Comparison of ENCODE assay signal across 8 mouse cellular contexts in the genomic region with DNA sequence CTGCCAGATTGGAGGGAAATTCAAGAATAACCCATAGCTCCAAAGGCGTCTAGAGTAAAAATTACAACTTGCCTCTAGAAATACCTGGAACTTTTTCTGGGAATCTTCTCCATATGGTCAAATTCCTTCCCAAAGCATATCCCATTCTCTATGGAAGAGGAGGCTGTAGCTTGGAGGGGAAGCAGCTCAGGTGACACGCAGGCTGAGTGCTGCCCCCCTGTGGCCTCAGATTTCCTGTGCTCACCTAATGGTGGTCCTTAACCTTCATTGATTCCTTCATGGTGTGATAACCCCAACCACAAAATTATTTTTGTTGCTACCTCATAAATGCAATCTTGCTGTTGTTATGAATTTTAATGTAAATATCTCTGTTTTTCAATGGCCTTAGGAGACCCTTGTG. TPM values are rescaled to one million over a fixed set of nuclear protein-coding genes. Genes with fewer than 3 reads are reported as not detected.
DNase-seq lines count a peak whose midpoint lies in the region; ATAC-seq and TF ChIP-seq lines count a peak whose summit lies in the region.

No protein-coding gene starts in this region.

- WGBS in neural tube, embryonic 11.5 days: 27% methylated on average over 2 of the region's 2 CpGs
- WGBS in limb, embryonic 14.5 days: 36% methylated on average over 2 of the region's 2 CpGs

- no peak for DNase-seq in frontal cortex, postnatal 25 days (ENCODE audit: low spot score in 2 of 2)
- DNase-seq in neural tube, embryonic 11.5 days (ENCODE audit: low spot score): peak; percentile 43
- no peak for DNase-seq in neural tube, embryonic 10.5 days (ENCODE audit: extremely low spot score, low spot score)
- peak; percentile 46 for DNase-seq in brain, embryonic 14.5 days (ENCODE audit: low read depth)
- peak; percentile 34 for DNase-seq in limb, embryonic 14.5 days (ENCODE audit: low spot score)
- no peak for DNase-seq in ovary, adult 18-20 months (ENCODE audit: low spot score)
- DNase-seq in frontal cortex, postnatal 10 days (ENCODE audit: low spot score in 2 of 2): no peak

- peak; percentile 66 for TF ChIP-seq CTCF in brain, embryonic 14.5 days (IDR thresholded peaks at IDR 0.05; ENCODE audit: borderline replicate concordance, extremely low read depth, insufficient read depth, insufficient read length)

- H3K4me2 ChIP-seq in neural tube, embryonic 11.5 days (ENCODE audit: low read depth): no peak overlapping the region
- H3K4me2 ChIP-seq in limb, embryonic 14.5 days (replicated peaks; ENCODE audit: low read depth, low read length, severe bottlenecking): no peak overlapping the region

- no peaks in the 10 kb centered on the region for H3K4me1 ChIP-seq in neural tube, embryonic 11.5 days (ENCODE audit: control insufficient read depth, insufficient read depth, low read length)
- H3K4me1 ChIP-seq in limb, embryonic 14.5 days (ENCODE audit: control insufficient read depth, insufficient read depth, low read length): no peaks in the 10 kb centered on the region

- H3K36me3 ChIP-seq in neural tube, embryonic 11.5 days (ENCODE audit: control insufficient read depth, insufficient read depth, low read length): no peaks in the 10 kb centered on the region
- no peaks in the 10 kb centered on the region for H3K36me3 ChIP-seq in limb, embryonic 14.5 days (ENCODE audit: control insufficient read depth, insufficient read depth, low read length)

- no peak overlapping the region for H3K27ac ChIP-seq in neural tube, embryonic 11.5 days (ENCODE audit: low read depth, low read length)
- H3K27ac ChIP-seq in limb, embryonic 14.5 days (replicated peaks; ENCODE audit: low read depth, low read length): no peak overlapping the region

- H3K9me3 ChIP-seq in neural tube, embryonic 11.5 days (ENCODE audit: control insufficient read depth, low read length): no peaks in the 10 kb centered on the region
- no peaks in the 10 kb centered on the region for H3K9me3 ChIP-seq in limb, embryonic 14.5 days (ENCODE audit: control insufficient read depth, low read length)

- H3K9ac ChIP-seq in neural tube, embryonic 11.5 days (ENCODE audit: low read length): no peak overlapping the region
- H3K9ac ChIP-seq in limb, embryonic 14.5 days (ENCODE audit: low read depth, low read length, severe bottlenecking): no peak overlapping the region

- TF ChIP-seq POLR2A in brain, embryonic 14.5 days (IDR thresholded peaks at IDR 0.05; ENCODE audit: borderline replicate concordance, extremely low read depth, insufficient read depth, insufficient read length, poor library complexity, severe bottlenecking): no peak
- no peak for TF ChIP-seq POLR2A in limb, embryonic 14.5 days (IDR thresholded peaks at IDR 0.05; ENCODE audit: borderline replicate concordance, extremely low read depth, insufficient read depth, insufficient read length)

- no peak overlapping the region for H3K4me3 ChIP-seq in neural tube, embryonic 11.5 days (ENCODE audit: low read depth, low read length)
- H3K4me3 ChIP-seq in limb, embryonic 14.5 days (replicated peaks; ENCODE audit: low read length): no peak overlapping the region

- peak; percentile 60 for ATAC-seq in frontal cortex, adult (ENCODE audit: low TSS enrichment)
- no peak for ATAC-seq in neural tube, embryonic 11.5 days (ENCODE audit: insufficient read depth, low FRiP score, low TSS enrichment)
- no peak for ATAC-seq in limb, embryonic 14.5 days (ENCODE audit: low FRiP score, low read depth)

- H3K27me3 ChIP-seq in neural tube, embryonic 11.5 days (ENCODE audit: control insufficient read depth, insufficient read depth, low read length): no peaks in the 10 kb centered on the region
- no peaks in the 10 kb centered on the region for H3K27me3 ChIP-seq in limb, embryonic 14.5 days (ENCODE audit: control insufficient read depth, insufficient read depth, low read length)

RNA-seq across cellular contexts. Expression of gene Camk1g, which starts 45.9 kb away (rescaled TPM):
- 12.4 and 13.3 TPM in 2 replicates for polyA plus RNA-seq in neural tube, embryonic 11.5 days (2014; fragmentation: Nextera tagmentation; extraction: Ambion mirVana)
- 40.8 and 47.3 TPM in 2 replicates for polyA plus RNA-seq in brain, embryonic 14.5 days (2012; rRNA removed)
- polyA plus RNA-seq in limb, embryonic 14.5 days (2012; rRNA removed): 9.8 and 12.6 TPM in 2 replicates
- 9.1 and 11.8 TPM in 2 replicates for polyA plus RNA-seq in limb, embryonic 14.5 days (2014; fragmentation: Nextera tagmentation; extraction: Ambion mirVana)

RNA-seq across cellular contexts. Expression of gene G0s2, which starts 51.2 kb away (rescaled TPM):
- polyA plus RNA-seq in neural tube, embryonic 11.5 days (2014; fragmentation: Nextera tagmentation; extraction: Ambion mirVana): 7.4 and 7.9 TPM in 2 replicates
- 7.3 and 9.8 TPM in 2 replicates for polyA plus RNA-seq in brain, embryonic 14.5 days (2012; rRNA removed)
- polyA plus RNA-seq in limb, embryonic 14.5 days (2012; rRNA removed): 36.9 and 44.7 TPM in 2 replicates
- 27.0 and 31.7 TPM in 2 replicates for polyA plus RNA-seq in limb, embryonic 14.5 days (2014; fragmentation: Nextera tagmentation; extraction: Ambion mirVana)

Comparison
In these comparisons a context has a peak if more than half of its experiments do, and no peak if none do; other contexts are left out.
1. DNase-seq: peak in neural tube, embryonic 11.5 days (single experiment), brain, embryonic 14.5 days (single experiment) and limb, embryonic 14.5 days (single experiment); none in frontal cortex, postnatal 25 days (0 of 2), neural tube, embryonic 10.5 days (single experiment), ovary, adult 18-20 months (single experiment) and frontal cortex, postnatal 10 days (0 of 2).